Mouse (Mus musculus): ENCODE measurements around the gene Tshz2.

Tshz2 gene

DNA sequence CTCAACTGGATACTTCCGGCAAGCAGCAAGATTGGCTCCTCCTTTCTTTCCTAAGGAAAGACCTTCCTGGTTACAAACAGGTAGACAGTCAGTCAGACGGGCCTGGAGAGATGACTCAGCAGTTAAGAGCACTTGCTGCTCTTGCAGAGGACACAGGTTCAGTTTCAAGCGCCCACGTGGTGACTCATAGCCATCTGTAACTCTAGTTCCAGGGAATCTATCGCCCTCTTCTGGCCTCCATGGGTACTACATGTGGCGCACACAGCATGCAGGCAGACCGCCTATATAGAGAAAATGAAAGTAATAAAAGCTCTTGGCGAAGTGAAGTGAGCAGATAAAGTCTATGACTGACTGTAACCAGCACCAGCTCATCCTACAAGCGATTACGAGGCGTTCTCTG lies 413.1 kb downstream of the Tshz2 start:
- no peak for DNase-seq (ENCODE audit: low spot score)

DNA sequence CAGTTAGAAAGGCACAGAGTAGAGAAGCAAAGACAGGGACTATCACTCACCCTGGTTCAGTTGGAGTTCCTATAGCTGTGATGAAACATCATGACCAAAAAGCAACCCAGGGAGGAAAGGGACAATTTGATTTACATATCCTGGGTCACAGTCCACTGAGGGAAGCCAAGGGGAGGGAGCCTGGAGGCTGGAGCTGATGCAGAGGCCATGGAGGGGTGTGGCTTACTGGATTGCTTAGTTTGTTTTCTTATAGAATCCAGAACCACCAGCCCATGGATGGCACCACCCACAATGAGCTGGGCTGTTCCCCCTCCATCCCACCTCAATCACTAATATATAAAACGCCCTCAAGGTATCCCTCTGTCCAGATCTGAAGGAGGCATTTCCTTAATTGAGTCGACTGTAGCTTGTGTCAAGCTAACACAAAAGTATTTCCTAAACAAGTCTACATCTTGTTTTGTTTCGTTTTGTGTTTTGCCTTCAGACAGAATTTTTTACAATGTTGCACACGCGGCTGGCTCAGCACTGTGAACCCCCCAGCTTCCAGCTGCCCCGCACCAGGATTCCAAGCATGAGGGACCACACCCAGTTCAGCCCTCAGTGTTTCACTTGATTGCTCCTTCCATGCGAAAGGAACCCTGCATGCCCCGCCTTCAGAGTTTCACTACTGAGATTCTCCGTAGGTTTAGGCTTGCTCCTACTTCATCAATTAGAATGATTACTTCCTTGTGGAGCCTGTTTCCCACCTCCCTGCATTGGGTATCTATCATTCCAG lies 413.7 kb downstream of the Tshz2 start:
- DNase-seq (ENCODE audit: low spot score), result no peak

GRCm38 (mm10) chr2:170048831-170049230 lies 416.0 kb downstream of the Tshz2 start:
- DNase-seq (ENCODE audit: low spot score), result no peak

DNA sequence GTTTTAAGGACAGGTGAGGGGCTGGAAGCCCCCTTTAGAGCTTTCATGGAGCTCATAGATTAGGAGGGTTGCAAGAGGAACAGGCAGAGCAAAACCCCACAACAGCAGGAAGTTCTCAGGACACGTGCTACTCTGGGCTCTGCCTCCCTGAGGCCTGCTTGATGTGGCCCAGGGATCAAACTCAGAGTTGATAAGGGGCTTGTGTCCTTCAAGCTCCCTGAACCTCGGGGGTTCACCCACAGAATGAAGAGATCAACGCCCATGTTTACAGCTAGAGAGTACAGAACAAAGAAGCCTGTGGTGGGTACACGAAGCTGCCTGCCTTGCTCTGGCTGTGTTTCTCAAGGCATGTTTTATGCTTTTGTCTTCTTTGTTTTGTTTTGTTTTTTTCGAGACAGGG lies 417.8 kb downstream of the Tshz2 start:
- DNase-seq (ENCODE audit: low spot score), result no peak

DNA sequence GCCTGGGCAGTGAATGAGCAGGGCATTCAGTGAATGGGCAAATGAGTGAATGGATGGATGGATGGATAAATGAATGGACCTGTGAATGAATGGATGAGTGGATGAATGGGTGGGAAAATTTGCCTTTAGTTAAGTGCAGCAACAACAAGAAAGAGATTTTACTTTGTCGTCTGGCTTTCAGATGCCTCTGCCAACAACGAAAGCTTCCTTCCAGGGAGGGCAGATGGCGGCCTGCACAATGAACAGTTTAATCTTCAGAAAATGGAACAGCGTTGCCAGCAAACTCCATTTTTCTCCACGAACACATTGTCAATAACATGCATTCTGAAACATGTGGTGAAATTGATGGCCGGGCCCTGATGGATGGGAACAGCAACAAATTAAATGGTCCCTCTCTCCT lies 418.6 kb downstream of the Tshz2 start:
- no peak for DNase-seq (ENCODE audit: low spot score)

DNA sequence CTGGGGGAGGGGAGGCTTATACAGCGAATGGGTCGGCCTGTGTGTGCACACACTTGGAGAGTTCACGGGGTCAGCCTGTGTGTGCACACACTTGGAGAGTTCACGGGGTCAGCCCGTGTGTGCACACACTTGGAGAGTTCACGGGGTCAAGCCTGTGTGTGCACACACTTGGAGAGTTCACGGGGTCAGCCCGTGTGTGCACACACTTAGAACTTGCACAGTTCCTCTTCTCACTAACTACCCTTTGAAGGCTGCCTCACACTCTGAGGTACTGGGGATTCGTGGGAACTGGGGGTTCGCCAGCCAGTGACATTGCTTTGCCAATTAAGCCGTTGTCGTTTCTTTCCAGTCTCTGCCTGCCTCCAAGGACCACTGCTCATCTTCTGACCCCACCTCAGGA lies 422.1 kb downstream of the Tshz2 start:
- DNase-seq (ENCODE audit: low spot score), result no peak

DNA sequence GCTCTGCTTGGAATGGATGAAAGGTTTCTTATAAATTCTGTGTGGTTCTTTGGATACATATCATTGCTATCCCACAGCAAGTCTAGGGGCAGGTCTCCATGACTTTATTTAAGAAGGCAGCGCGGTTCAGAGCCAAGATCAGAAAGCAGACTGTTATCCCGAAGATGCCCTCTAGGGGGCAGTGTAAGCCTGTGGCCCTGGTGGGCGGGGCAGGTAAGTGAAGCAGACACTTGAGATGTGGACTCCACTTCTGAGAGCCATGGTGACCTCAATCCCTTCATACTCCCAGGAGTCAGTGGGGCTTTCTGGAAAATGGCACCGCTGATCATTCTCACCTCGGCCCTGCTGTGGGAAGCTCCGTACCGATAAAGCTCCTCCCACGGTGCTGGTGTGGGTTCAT lies 422.6 kb downstream of the Tshz2 start:
- DNase-seq (ENCODE audit: low spot score), result peak; percentile 66

DNA sequence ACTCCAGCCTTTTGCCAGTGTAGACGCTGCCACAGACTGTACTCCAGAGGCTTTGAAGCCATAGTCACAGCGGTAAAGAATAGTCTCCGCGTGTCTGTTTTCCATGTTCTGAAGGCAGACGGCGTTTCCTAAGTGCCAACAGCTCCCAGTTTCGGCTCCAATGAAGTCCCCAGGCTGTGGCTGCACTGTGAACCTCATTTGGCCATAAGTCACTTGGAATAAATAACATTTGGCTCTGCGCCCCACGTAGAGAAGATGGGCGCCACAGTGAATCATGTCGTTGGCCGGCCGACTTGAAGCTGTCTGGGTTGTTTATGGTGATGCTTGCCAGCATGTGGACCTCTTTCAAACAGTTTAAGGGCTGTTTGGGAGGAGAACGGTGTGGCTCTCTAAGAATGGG lies 426.0 kb downstream of the Tshz2 start:
- DNase-seq (ENCODE audit: low spot score), result no peak

- peak; percentile 30 for DNase-seq (ENCODE audit: low spot score)
Measured at GRCm38 (mm10) chr2:170060066-170060465, 427.3 kb downstream of the Tshz2 start.

- DNase-seq (ENCODE audit: low spot score), result no peak
Measured at GRCm38 (mm10) chr2:170062378-170062777, 429.6 kb downstream of the Tshz2 start.

DNA sequence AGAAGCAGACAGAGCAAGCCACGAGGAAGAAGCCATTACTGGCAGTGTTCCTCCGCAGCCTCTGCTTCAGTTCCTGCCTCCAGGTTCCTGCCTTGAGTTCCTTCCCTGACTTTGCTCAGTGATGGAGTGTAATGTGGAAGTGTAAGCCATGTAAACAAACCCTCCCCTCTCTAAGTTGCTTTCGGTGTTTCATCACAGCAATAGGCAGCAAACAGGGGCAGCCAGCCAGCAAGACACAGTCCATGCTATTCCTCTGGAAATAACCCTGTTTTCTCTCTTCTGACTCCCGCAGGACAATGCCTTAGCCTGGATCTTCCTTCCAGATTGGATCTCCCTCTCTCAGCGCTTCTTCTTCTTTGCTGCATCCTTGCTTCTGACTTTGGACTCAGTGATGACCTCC lies 437.2 kb downstream of the Tshz2 start:
- DNase-seq (ENCODE audit: low spot score), result no peak

DNA sequence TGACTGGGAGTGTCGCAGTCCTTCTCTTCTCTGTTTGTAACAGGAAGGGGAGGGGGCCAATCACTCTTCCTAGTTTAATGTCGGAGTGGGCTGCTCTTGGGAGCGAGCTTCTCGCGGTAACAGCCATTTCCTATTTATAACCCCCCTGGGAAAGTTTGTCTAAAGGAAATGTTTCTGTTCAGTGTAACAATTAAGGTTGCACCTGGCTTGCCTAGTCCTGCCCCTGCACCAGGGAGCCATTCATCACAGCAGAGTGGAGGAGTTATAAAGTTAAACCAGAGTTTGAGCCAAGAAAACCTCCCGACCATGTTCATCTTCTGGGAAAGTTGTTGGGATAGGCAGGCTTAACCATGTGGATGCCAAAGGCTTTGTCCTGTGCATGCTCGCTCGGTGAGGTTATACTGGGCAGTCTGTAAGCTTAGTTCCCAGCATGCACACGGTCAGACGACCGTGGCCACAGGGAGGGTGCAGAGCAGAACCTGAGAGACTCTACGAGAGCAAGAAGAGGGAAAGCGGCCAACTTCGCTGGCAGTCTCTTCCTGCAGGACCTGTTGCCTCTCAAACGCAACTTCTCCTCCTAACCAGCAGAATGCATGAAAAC lies 437.9 kb downstream of the Tshz2 start:
- DNase-seq (ENCODE audit: low spot score), result peak; percentile 47

DNA sequence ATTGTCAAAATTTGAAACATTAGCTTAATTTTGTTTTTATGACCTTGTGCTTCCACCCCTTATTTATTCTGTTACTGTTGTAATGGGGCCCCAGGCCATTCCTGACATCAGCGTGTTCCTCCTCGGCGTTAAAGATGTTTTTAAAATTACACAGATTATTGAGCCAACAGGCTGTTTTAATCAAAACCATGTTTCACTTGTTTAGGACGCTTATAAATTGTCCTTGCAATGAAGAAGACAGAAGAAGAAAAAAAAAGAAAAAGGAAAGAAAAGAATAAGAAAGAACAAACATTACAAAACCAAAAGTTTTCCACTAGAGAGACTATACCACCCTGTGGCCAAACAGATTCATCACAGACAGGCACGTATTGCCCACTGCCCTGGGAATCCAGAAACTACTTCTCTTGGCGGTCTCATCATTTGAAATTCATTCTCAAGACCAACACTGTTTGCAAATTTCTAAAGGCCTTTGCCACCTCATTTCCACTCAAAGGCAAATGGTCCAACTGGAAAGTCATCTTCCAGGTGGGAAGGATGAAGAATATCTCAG lies 444.2 kb downstream of the Tshz2 start:
- DNase-seq (ENCODE audit: low spot score), result no peak

- DNase-seq (ENCODE audit: low spot score), result no peak
Measured at GRCm38 (mm10) chr2:170078041-170078440, 445.2 kb downstream of the Tshz2 start.

GRCm38 (mm10) chr2:170078442-170079017 lies 445.7 kb downstream of the Tshz2 start:
- DNase-seq (ENCODE audit: low spot score), result peak; percentile 19

GRCm38 (mm10) chr2:170091563-170092443 lies 459.0 kb downstream of the Tshz2 start:
- no peak for DNase-seq (ENCODE audit: low spot score)

- DNase-seq (ENCODE audit: low spot score), result no peak
Measured at GRCm38 (mm10) chr2:170094220-170094619, 461.4 kb downstream of the Tshz2 start.

- DNase-seq (ENCODE audit: low spot score), result no peak
Measured at GRCm38 (mm10) chr2:170094871-170095270, 462.1 kb downstream of the Tshz2 start.

DNA sequence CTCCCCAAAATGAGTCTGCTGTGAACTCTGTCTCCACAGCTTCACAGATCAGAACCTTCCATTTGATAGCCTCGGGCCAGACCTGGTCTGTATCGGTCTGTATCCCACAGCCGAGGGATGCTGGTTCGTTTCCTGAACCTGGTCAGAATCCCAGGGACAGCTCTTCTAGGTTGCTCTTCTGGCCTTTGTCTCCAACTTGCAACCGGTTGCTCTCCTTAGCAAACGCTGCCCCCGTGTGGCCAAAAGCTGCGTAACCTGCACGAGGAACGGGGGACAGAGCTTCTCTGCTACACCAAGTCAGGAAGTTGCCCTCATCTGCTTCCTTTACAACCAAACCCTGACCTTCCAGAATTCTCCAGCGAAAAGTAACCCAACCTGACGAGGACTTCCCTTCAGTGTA lies 468.3 kb downstream of the Tshz2 start:
- DNase-seq (ENCODE audit: low spot score), result peak; percentile 96

DNA sequence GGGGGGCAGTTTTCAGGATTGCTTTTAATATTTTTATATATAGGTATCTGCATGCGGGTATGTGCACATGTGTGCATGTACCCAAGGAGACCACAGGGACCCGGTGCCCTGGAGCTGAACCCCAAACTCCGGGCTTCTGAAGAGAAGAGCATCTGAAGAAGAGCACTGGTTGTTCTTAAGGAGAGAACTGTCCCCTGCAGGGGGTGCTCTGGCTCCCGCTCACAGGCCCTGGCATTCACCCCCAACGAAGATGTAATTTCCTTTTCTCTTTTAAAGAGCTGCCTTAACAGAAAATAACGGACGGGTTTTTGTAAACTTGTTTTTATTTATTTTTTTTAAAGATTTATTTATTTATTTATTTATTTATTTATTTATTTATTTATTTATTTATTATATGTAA lies 469.1 kb downstream of the Tshz2 start:
- DNase-seq (ENCODE audit: low spot score), result no peak

DNA sequence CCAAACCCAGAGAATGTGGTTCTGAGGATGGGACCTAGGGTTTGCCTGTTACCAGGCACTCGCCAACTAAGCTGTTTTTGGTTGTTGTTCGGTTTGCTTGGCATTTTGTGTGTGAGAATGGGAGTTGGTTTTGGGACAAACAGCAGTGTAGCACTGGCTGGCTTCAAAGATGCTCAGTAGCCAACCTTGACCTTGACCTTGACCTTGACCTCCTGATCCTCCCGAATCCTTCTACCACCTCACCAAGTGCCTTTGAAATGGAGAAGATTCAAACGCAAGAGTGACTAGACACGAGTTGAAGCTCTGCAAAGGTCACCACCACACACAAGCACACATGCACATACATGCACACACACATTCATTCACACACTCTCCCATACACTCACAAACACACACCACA lies 470.5 kb downstream of the Tshz2 start:
- DNase-seq (ENCODE audit: low spot score), result no peak

- DNase-seq (ENCODE audit: low spot score), result peak; percentile 79
Measured at GRCm38 (mm10) chr2:170103852-170104251, 471.0 kb downstream of the Tshz2 start.
